Mouse (Mus musculus) olfactory bulb, adult 2 months (tissue): ENCODE data around the gene Pqbp1.

ENCODE experiments used
- CTCF ChIP-seq: fragments of 200-500 bp; IDR thresholded peaks from 2 replicates; pipeline ENCODE4 v1.5.1; 2012; ENCODE audit warnings: low read depth, mild to moderate bottlenecking, low read length, moderate library complexity; ENCODE audit not compliant: insufficient read depth
- POLR2A ChIP-seq: fragments of 200-500 bp; IDR thresholded peaks from 2 replicates; pipeline ENCODE4 v1.6.1; 2012; ENCODE audit warnings: mild to moderate bottlenecking, low read depth, low read length, moderate library complexity; ENCODE audit not compliant: insufficient read depth

DNA sequence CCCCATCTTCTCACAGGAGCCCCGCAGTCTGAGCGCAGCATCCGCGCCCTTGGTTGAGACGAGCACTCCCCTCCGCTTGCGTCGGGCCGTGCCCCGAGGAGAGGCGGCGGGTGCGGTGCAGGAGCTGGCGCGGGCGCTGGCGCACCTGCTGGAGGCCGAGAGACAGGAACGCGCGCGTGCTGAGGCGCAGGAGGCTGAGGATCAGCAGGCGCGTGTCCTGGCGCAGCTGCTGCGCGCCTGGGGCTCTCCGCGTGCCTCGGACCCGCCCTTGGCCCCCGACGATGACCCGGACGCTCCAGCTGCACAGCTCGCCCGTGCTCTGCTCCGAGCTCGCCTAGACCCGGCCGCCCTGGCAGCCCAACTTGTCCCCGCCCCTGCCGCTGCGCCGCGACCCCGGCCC, 23.0 kb upstream of the Pqbp1 start:
- TF ChIP-seq CTCF (no peak), POLR2A (no peak)
